ENCODE assay signal across 17 mouse cellular contexts in genomic region chr11:84391126-84391525, GRCm38 (mm10).
"Had no signal": no experiment of that assay in that cellular context is flagged by ENCODE, and none has a peak within 500 bp of the region (broad histone marks: within the 10 kb centered on the region; RNA-seq: fewer than 3 reads in every experiment).

No protein-coding gene starts in this region.

- ATAC-seq: lung, postnatal 0 days; midbrain, embryonic 13.5 days; midbrain, embryonic 15.5 days had no signal

- H3K9ac ChIP-seq: lung, embryonic 15.5 days; midbrain, embryonic 13.5 days; midbrain, embryonic 15.5 days; neural tube, embryonic 12.5 days; stomach, embryonic 15.5 days had no signal

- H3K27me3 ChIP-seq: lung, embryonic 15.5 days; megakaryocyte, embryonic 14.5 days; midbrain, embryonic 13.5 days; midbrain, embryonic 15.5 days; neural tube, embryonic 12.5 days; stomach, embryonic 15.5 days had no signal

- DNase-seq: lung, adult 2 months; lung, postnatal 14 days; lung, postnatal 36 days; right cerebral cortex, postnatal 14 days; thymus, adult 2 months; thymus, postnatal 25 days; thymus, postnatal 4 days had no signal

- H3K27ac ChIP-seq: lung, embryonic 15.5 days; macrophage; midbrain, embryonic 13.5 days; midbrain, embryonic 15.5 days; neural tube, embryonic 12.5 days; stomach, embryonic 15.5 days; stomach, postnatal 0 days had no signal

- H3K4me3 ChIP-seq: lung, embryonic 15.5 days; megakaryocyte, embryonic 14.5 days; midbrain, embryonic 13.5 days; midbrain, embryonic 15.5 days; neural tube, embryonic 12.5 days; stomach, embryonic 15.5 days had no signal

- H3K9me3 ChIP-seq: lung, embryonic 15.5 days; megakaryocyte, embryonic 14.5 days; midbrain, embryonic 13.5 days; midbrain, embryonic 15.5 days; neural tube, embryonic 12.5 days; stomach, embryonic 15.5 days had no signal

- H3K36me3 ChIP-seq: lung, embryonic 15.5 days; midbrain, embryonic 15.5 days had no signal

- H3K4me1 ChIP-seq: megakaryocyte, embryonic 14.5 days; stomach, embryonic 15.5 days had no signal

- H3K4me2 ChIP-seq: lung, embryonic 15.5 days; midbrain, embryonic 11.5 days; midbrain, embryonic 13.5 days; midbrain, embryonic 15.5 days; neural tube, embryonic 12.5 days; stomach, embryonic 15.5 days had no signal
